Mouse (Mus musculus): ENCODE data around the gene Izumo4. TPM values are rescaled to one million over a fixed set of nuclear protein-coding genes. Genes with fewer than 3 reads are reported as not detected.

Izumo4 gene
- polyA plus RNA-seq, 1 experiment = 1.9 TPM

GRCm38 (mm10) chr10:80684214-80684613, 17.8 kb upstream of the Izumo4 start:
- no peaks in the 10 kb centered on the region for H3K79me2 ChIP-seq (ENCODE audit: control insufficient read depth, insufficient read depth)
- H3K4me2 ChIP-seq (ENCODE audit: low read depth) = no peak overlapping the region
- no peak overlapping the region for H3K4me3 ChIP-seq
- H3K36me3 ChIP-seq (ENCODE audit: control insufficient read depth, insufficient read depth) = peaks cover 10% of the 10 kb centered on the region
- H3K27me3 ChIP-seq (ENCODE audit: control insufficient read depth, insufficient read depth, insufficient read length) = no peaks in the 10 kb centered on the region
- no peak overlapping the region for H3ac ChIP-seq (ENCODE audit: control insufficient read depth, insufficient read length)
- TF ChIP-seq POLR2AphosphoS2 (IDR thresholded peaks at IDR 0.05; ENCODE audit: insufficient read length, low read depth) (no peak), MYOD1 (IDR thresholded peaks at IDR 0.05; ENCODE audit: control insufficient read depth in 1 of 3, insufficient read length in 2 of 3, low read depth in 2 of 3) (no peak), TCF12 (IDR thresholded peaks at IDR 0.05; ENCODE audit: insufficient read depth, poor library complexity, severe bottlenecking) (no peak), MYOG (IDR thresholded peaks at IDR 0.05; ENCODE audit: control insufficient read depth in 1 of 3, insufficient read depth in 1 of 3, insufficient read length in 2 of 3, low read depth in 2 of 3) (no peak), CEBPB (IDR thresholded peaks at IDR 0.05; ENCODE audit: insufficient read depth, poor library complexity, severe bottlenecking) (no peak), SRF (IDR thresholded peaks at IDR 0.05; ENCODE audit: control insufficient read depth, insufficient read length, low read depth) (no peak), POLR2A (IDR thresholded peaks at IDR 0.05; ENCODE audit: insufficient read length, low read depth) (no peak), REST (IDR thresholded peaks at IDR 0.05; ENCODE audit: insufficient read depth, insufficient read length) (no peak), MAX (IDR thresholded peaks at IDR 0.05; ENCODE audit: low read depth) (no peak), E2F4 (IDR thresholded peaks at IDR 0.05; ENCODE audit: insufficient read depth) (no peak), TCF3 (IDR thresholded peaks at IDR 0.05; ENCODE audit: insufficient read length, low read depth) (no peak), USF1 (IDR thresholded peaks at IDR 0.05; ENCODE audit: low read depth) (no peak)

GRCm38 (mm10) chr10:80684984-80685383, 17.0 kb upstream of the Izumo4 start:
- peaks cover 10% of the 10 kb centered on the region for H3K36me3 ChIP-seq (ENCODE audit: control insufficient read depth, insufficient read depth)
- TF ChIP-seq MYOD1 (IDR thresholded peaks at IDR 0.05; ENCODE audit: control insufficient read depth in 1 of 3, insufficient read length in 2 of 3, low read depth in 2 of 3) (no peak), REST (IDR thresholded peaks at IDR 0.05; ENCODE audit: insufficient read depth, insufficient read length) (no peak), TCF3 (IDR thresholded peaks at IDR 0.05; ENCODE audit: insufficient read length, low read depth) (no peak), POLR2A (IDR thresholded peaks at IDR 0.05; ENCODE audit: insufficient read length, low read depth) (no peak), CEBPB (IDR thresholded peaks at IDR 0.05; ENCODE audit: insufficient read depth, poor library complexity, severe bottlenecking) (no peak), E2F4 (IDR thresholded peaks at IDR 0.05; ENCODE audit: insufficient read depth) (no peak), SRF (IDR thresholded peaks at IDR 0.05; ENCODE audit: control insufficient read depth, insufficient read length, low read depth) (no peak), USF1 (IDR thresholded peaks at IDR 0.05; ENCODE audit: low read depth) (no peak), TCF12 (IDR thresholded peaks at IDR 0.05; ENCODE audit: insufficient read depth, poor library complexity, severe bottlenecking) (no peak), POLR2AphosphoS2 (IDR thresholded peaks at IDR 0.05; ENCODE audit: insufficient read length, low read depth) (no peak), MAX (IDR thresholded peaks at IDR 0.05; ENCODE audit: low read depth) (no peak), MYOG (IDR thresholded peaks at IDR 0.05; ENCODE audit: control insufficient read depth in 1 of 3, insufficient read depth in 1 of 3, insufficient read length in 2 of 3, low read depth in 2 of 3) (no peak)
- H3K27me3 ChIP-seq (ENCODE audit: control insufficient read depth, insufficient read depth, insufficient read length) = no peaks in the 10 kb centered on the region

GRCm38 (mm10) chr10:80686617-80687016, 15.4 kb upstream of the Izumo4 start:
- Histone ChIP-seq H3ac (ENCODE audit: control insufficient read depth, insufficient read length) (no peak overlapping the region), H3K4me3 (no peak overlapping the region), H3K79me2 (ENCODE audit: control insufficient read depth, insufficient read depth) (no peaks in the 10 kb centered on the region), H3K27me3 (ENCODE audit: control insufficient read depth, insufficient read depth, insufficient read length) (no peaks in the 10 kb centered on the region), H3K36me3 (ENCODE audit: control insufficient read depth, insufficient read depth) (peaks cover 10% of the 10 kb centered on the region), H3K4me2 (ENCODE audit: low read depth) (no peak overlapping the region)
- no peak for TF ChIP-seq POLR2AphosphoS2 (IDR thresholded peaks at IDR 0.05; ENCODE audit: insufficient read length, low read depth)
- no peak for TF ChIP-seq E2F4 (IDR thresholded peaks at IDR 0.05; ENCODE audit: insufficient read depth)
- TF ChIP-seq USF1 (IDR thresholded peaks at IDR 0.05; ENCODE audit: low read depth) = no peak
- TF ChIP-seq MYOD1 (IDR thresholded peaks at IDR 0.05; ENCODE audit: control insufficient read depth in 1 of 3, insufficient read length in 2 of 3, low read depth in 2 of 3) = no peak
- TF ChIP-seq CEBPB (IDR thresholded peaks at IDR 0.05; ENCODE audit: insufficient read depth, poor library complexity, severe bottlenecking) = no peak
- TF ChIP-seq SRF (IDR thresholded peaks at IDR 0.05; ENCODE audit: control insufficient read depth, insufficient read length, low read depth) = no peak
- TF ChIP-seq POLR2A (IDR thresholded peaks at IDR 0.05; ENCODE audit: insufficient read length, low read depth) = no peak
- TF ChIP-seq REST (IDR thresholded peaks at IDR 0.05; ENCODE audit: insufficient read depth, insufficient read length) = no peak
- no peak for TF ChIP-seq MYOG (IDR thresholded peaks at IDR 0.05; ENCODE audit: control insufficient read depth in 1 of 3, insufficient read depth in 1 of 3, insufficient read length in 2 of 3, low read depth in 2 of 3)

More at GRCm38 (mm10) chr10:80684984-80685383, 17.0 kb upstream of the Izumo4 start:
- no peak overlapping the region for H3K4me3 ChIP-seq
- no peaks in the 10 kb centered on the region for H3K79me2 ChIP-seq (ENCODE audit: control insufficient read depth, insufficient read depth)
- no peak overlapping the region for H3ac ChIP-seq (ENCODE audit: control insufficient read depth, insufficient read length)
- H3K4me2 ChIP-seq (ENCODE audit: low read depth) = no peak overlapping the region

GRCm38 (mm10) chr10:80687850-80688249, 14.1 kb upstream of the Izumo4 start:
- H3K27me3 ChIP-seq (ENCODE audit: control insufficient read depth, insufficient read depth, insufficient read length) = no peaks in the 10 kb centered on the region
- H3K36me3 ChIP-seq (ENCODE audit: control insufficient read depth, insufficient read depth) = peaks cover 10% of the 10 kb centered on the region
- no peak overlapping the region for H3ac ChIP-seq (ENCODE audit: control insufficient read depth, insufficient read length)
- H3K4me3 ChIP-seq = no peak overlapping the region
- TF ChIP-seq MAX (IDR thresholded peaks at IDR 0.05; ENCODE audit: low read depth) (no peak), CEBPB (IDR thresholded peaks at IDR 0.05; ENCODE audit: insufficient read depth, poor library complexity, severe bottlenecking) (no peak), MYOD1 (IDR thresholded peaks at IDR 0.05; ENCODE audit: control insufficient read depth in 1 of 3, insufficient read length in 2 of 3, low read depth in 2 of 3) (no peak), REST (IDR thresholded peaks at IDR 0.05; ENCODE audit: insufficient read depth, insufficient read length) (no peak), POLR2A (IDR thresholded peaks at IDR 0.05; ENCODE audit: insufficient read length, low read depth) (no peak), TCF12 (IDR thresholded peaks at IDR 0.05; ENCODE audit: insufficient read depth, poor library complexity, severe bottlenecking) (no peak), USF1 (IDR thresholded peaks at IDR 0.05; ENCODE audit: low read depth) (no peak)
- no peaks in the 10 kb centered on the region for H3K79me2 ChIP-seq (ENCODE audit: control insufficient read depth, insufficient read depth)
- no peak overlapping the region for H3K4me2 ChIP-seq (ENCODE audit: low read depth)

Data from myocyte (in vitro differentiated cells).